Mouse (Mus musculus): Measurements from ENCODE around the gene Slc34a3.

Slc34a3 gene

GRCm38 (mm10) chr2:25224766-25225752 is 9.1 kb downstream of the Slc34a3 start:
- DNase-seq, result peak; percentile 98 to 100

GRCm38 (mm10) chr2:25224492-25224765 is 9.7 kb downstream of the Slc34a3 start, which contains the start of gene Tubb4b:
Gene Tubb4b, minus strand, starts transcription at chr2:25224702.
- DNase-seq, result no peak

GRCm38 (mm10) chr2:25223681-25224491 is 10.3 kb downstream of the Slc34a3 start:
- DNase-seq, result peak; percentile 86 to 91

GRCm38 (mm10) chr2:25221331-25221772 is 12.8 kb downstream of the Slc34a3 start:
- DNase-seq, result peak in 1 of 2 experiments; percentile 3

- DNase-seq, result no peak
Observed at GRCm38 (mm10) chr2:25218445-25218844, 15.7 kb downstream of the Slc34a3 start, which contains the start of gene Fam166a. Gene Fam166a, plus strand, starts transcription at chr2:25218745.

- DNase-seq, result no peak
Observed at GRCm38 (mm10) chr2:25217666-25218065, 16.5 kb downstream of the Slc34a3 start.

- no peak for DNase-seq
Observed at GRCm38 (mm10) chr2:25214444-25214843, 19.7 kb downstream of the Slc34a3 start, which contains the start of gene Stpg3. Gene Stpg3, minus strand, starts transcription at chr2:25214637.

- no peak for DNase-seq
Observed at GRCm38 (mm10) chr2:25213266-25213865, 20.8 kb downstream of the Slc34a3 start.

GRCm38 (mm10) chr2:25211121-25211670 is 23.0 kb downstream of the Slc34a3 start, which contains the start of gene Nelfb:
Gene Nelfb, minus strand, starts transcription at chr2:25211489.
- DNase-seq, result peak; percentile 95 to 96

- no peak for DNase-seq
Observed at GRCm38 (mm10) chr2:25210686-25211085, 23.5 kb downstream of the Slc34a3 start.

GRCm38 (mm10) chr2:25207593-25207992 is 26.6 kb downstream of the Slc34a3 start:
- DNase-seq, result no peak

GRCm38 (mm10) chr2:25203631-25204214 is 30.4 kb downstream of the Slc34a3 start:
- DNase-seq, result no peak

GRCm38 (mm10) chr2:25200631-25201030 is 33.5 kb downstream of the Slc34a3 start:
- DNase-seq, result no peak

GRCm38 (mm10) chr2:25197946-25198345 is 36.2 kb downstream of the Slc34a3 start:
- DNase-seq, result no peak

GRCm38 (mm10) chr2:25197191-25197590 is 37.0 kb downstream of the Slc34a3 start:
- peak in 1 of 2 experiments; percentile 40 for DNase-seq

- peak; percentile 90 to 94 for DNase-seq
Observed at GRCm38 (mm10) chr2:25196172-25196954, 37.8 kb downstream of the Slc34a3 start, which contains the start of gene Tor4a. Gene Tor4a, minus strand, starts transcription at chr2:25196886.

GRCm38 (mm10) chr2:25195211-25196156 is 38.7 kb downstream of the Slc34a3 start:
- peak; percentile 80 to 84 for DNase-seq

- peak; percentile 40 to 46 for DNase-seq
Observed at GRCm38 (mm10) chr2:25194486-25195171, 39.5 kb downstream of the Slc34a3 start.

GRCm38 (mm10) chr2:25194006-25194405 is 40.2 kb downstream of the Slc34a3 start:
- DNase-seq, result no peak

All from lung, postnatal 4 days (tissue).